Mouse (Mus musculus): ENCODE measurements around the gene Cbr1. TPM values are rescaled to one million over a fixed set of nuclear protein-coding genes. Genes with fewer than 3 reads are reported as not detected.

The Cbr1 gene
- total and polyA plus RNA-seq, 3 experiments = 1.1 to 8.9 (median 1.7) TPM

GRCm38 (mm10) chr16:93585703-93586205 is 19.9 kb upstream of the Cbr1 start:
- no peaks in the 10 kb centered on the region for H3K9me3 ChIP-seq (replicated peaks; ENCODE audit: low read length)
- TF ChIP-seq TBP (conservative IDR thresholded peaks at IDR 0.05; ENCODE audit: low read depth, low read length) (no peak), KAT2A (IDR thresholded peaks at IDR 0.05; ENCODE audit: insufficient replicate concordance, low read length) (no peak)
- H3K4me3 ChIP-seq (replicated peaks in 1 of 3; ENCODE audit: low read depth in 2 of 3, low read length in 2 of 3, poor library complexity in 1 of 3) = no peak overlapping the region
- peaks cover 0 to 33% of the 10 kb centered on the region in 2 experiments; a peak in 2 of 4 replicates for H3K4me1 ChIP-seq (ENCODE audit: control insufficient read depth in 1 of 2, insufficient read depth in 2 of 2)
- no peak for DNase-seq (ENCODE audit: extremely low read depth)
- peaks cover 27 to 67% of the 10 kb centered on the region in 2 experiments for H3K36me3 ChIP-seq (replicated peaks in 1 of 2; ENCODE audit: control insufficient read depth in 1 of 2, insufficient read depth in 1 of 2, low read length in 1 of 2)
- no peak overlapping the region for H3K4me2 ChIP-seq (ENCODE audit: insufficient read depth, low read depth, poor library complexity, severe bottlenecking)
- no peaks in the 10 kb centered on the region for H3K79me2 ChIP-seq (replicated peaks; ENCODE audit: control insufficient read depth, extremely low read depth, insufficient read depth, poor library complexity, severe bottlenecking)
- H3K9ac ChIP-seq (ENCODE audit: insufficient read depth, low read depth) = no peak overlapping the region
- no peak overlapping the region for H3K27ac ChIP-seq (ENCODE audit: insufficient read depth, low read depth)
- in situ Hi-C loops (cut with MboI; ENCODE audit: low pct_ligation_motif_present, low pct_unique_long_range_greater_than_20kb, low sequenced_read_pairs) = no loop called here
- dilution Hi-C loops (cut with MboI; ENCODE audit: extremely low pct_ligation_motif_present, extremely low pct_unique_long_range_greater_than_20kb, low sequenced_read_pairs) = no loop called here
- H3K27me3 ChIP-seq (replicated peaks) = no peaks in the 10 kb centered on the region

GRCm38 (mm10) chr16:93586382-93586781 is 19.3 kb upstream of the Cbr1 start:
- Histone ChIP-seq H3K4me1 (ENCODE audit: control insufficient read depth in 1 of 2, insufficient read depth in 2 of 2) (peaks cover 0 to 28% of the 10 kb centered on the region in 2 experiments; a peak in 2 of 4 replicates), H3K9me3 (replicated peaks; ENCODE audit: low read length) (no peaks in the 10 kb centered on the region), H3K4me2 (ENCODE audit: insufficient read depth, low read depth, poor library complexity, severe bottlenecking) (no peak overlapping the region), H3K27ac (ENCODE audit: insufficient read depth, low read depth) (no peak overlapping the region), H3K27me3 (replicated peaks) (no peaks in the 10 kb centered on the region), H3K79me2 (replicated peaks; ENCODE audit: control insufficient read depth, extremely low read depth, insufficient read depth, poor library complexity, severe bottlenecking) (no peaks in the 10 kb centered on the region), H3K9ac (ENCODE audit: insufficient read depth, low read depth) (no peak overlapping the region), H3K4me3 (replicated peaks in 1 of 3; ENCODE audit: low read depth in 2 of 3, low read length in 2 of 3, poor library complexity in 1 of 3) (no peak overlapping the region), H3K36me3 (replicated peaks in 1 of 2; ENCODE audit: control insufficient read depth in 1 of 2, insufficient read depth in 1 of 2, low read length in 1 of 2) (peaks cover 29 to 70% of the 10 kb centered on the region in 2 experiments)
- TF ChIP-seq TCF12 (IDR thresholded peaks at IDR 0.05; ENCODE audit: low read depth, low read length) = no peak
- TF ChIP-seq CTCF (conservative IDR thresholded peaks at IDR 0.05 in 1 of 2, IDR thresholded peaks at IDR 0.05 in 1 of 2; ENCODE audit: low read depth in 2 of 2, low read length in 2 of 2) = no peak
- TF ChIP-seq ETS1 (conservative IDR thresholded peaks at IDR 0.05; ENCODE audit: low read depth, low read length) = peak; percentile 23; the same call in 1 of the 2 replicates
- DNase-seq (ENCODE audit: extremely low read depth) = peak; percentile 79
- dilution Hi-C loops (cut with MboI; ENCODE audit: extremely low pct_ligation_motif_present, extremely low pct_unique_long_range_greater_than_20kb, low sequenced_read_pairs) = no loop called here
- in situ Hi-C loops (cut with MboI; ENCODE audit: low pct_ligation_motif_present, low pct_unique_long_range_greater_than_20kb, low sequenced_read_pairs) = no loop called here

DNA sequence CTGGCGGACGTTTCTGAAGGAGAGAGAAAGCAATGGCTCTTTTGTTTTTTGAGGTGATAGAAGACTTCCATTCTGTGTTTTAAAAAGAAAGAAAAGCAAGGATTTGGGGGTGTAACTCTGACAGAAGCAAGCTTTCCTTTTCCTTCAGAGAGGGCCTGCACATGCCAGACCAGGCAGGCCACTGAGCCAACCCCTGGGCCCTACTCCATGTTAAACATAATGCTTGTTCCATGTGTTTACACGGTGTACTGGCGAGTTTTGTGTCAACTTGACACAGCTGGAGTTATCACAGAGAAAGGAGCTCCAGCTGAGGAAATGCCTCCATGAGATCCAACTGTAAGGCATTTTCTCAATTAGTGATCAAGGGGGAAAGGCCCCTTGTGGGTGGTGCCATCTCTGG is 17.4 kb upstream of the Cbr1 start:
- H3K9me3 ChIP-seq (replicated peaks; ENCODE audit: low read length) = no peaks in the 10 kb centered on the region
- no peak overlapping the region for H3K4me2 ChIP-seq (ENCODE audit: insufficient read depth, low read depth, poor library complexity, severe bottlenecking)
- no peak overlapping the region for H3K9ac ChIP-seq (ENCODE audit: insufficient read depth, low read depth)
- TF ChIP-seq NRF1 (IDR thresholded peaks at IDR 0.05; ENCODE audit: low read depth, low read length) (no peak), TBP (conservative IDR thresholded peaks at IDR 0.05; ENCODE audit: low read depth, low read length) (no peak), EP300 (IDR thresholded peaks at IDR 0.05; ENCODE audit: low read length) (no peak), UBTF (IDR thresholded peaks at IDR 0.05; ENCODE audit: low read depth, low read length) (no peak), NELFE (IDR thresholded peaks at IDR 0.05; ENCODE audit: low read depth, low read length) (no peak), CTCF (conservative IDR thresholded peaks at IDR 0.05 in 1 of 2, IDR thresholded peaks at IDR 0.05 in 1 of 2; ENCODE audit: low read depth in 2 of 2, low read length in 2 of 2) (no peak)
- H3K27me3 ChIP-seq (replicated peaks) = no peaks in the 10 kb centered on the region
- no peak for DNase-seq (ENCODE audit: extremely low read depth)
- dilution Hi-C loops (cut with MboI; ENCODE audit: extremely low pct_ligation_motif_present, extremely low pct_unique_long_range_greater_than_20kb, low sequenced_read_pairs) = no loop called here
- peaks cover 35 to 84% of the 10 kb centered on the region in 2 experiments for H3K36me3 ChIP-seq (replicated peaks in 1 of 2; ENCODE audit: control insufficient read depth in 1 of 2, insufficient read depth in 1 of 2, low read length in 1 of 2)
- no peak overlapping the region for H3K27ac ChIP-seq (ENCODE audit: insufficient read depth, low read depth)
- in situ Hi-C loops (cut with MboI; ENCODE audit: low pct_ligation_motif_present, low pct_unique_long_range_greater_than_20kb, low sequenced_read_pairs) = no loop called here
- H3K4me3 ChIP-seq (replicated peaks in 1 of 3; ENCODE audit: low read depth in 2 of 3, low read length in 2 of 3, poor library complexity in 1 of 3) = no peak overlapping the region
- H3K79me2 ChIP-seq (replicated peaks; ENCODE audit: control insufficient read depth, extremely low read depth, insufficient read depth, poor library complexity, severe bottlenecking) = no peaks in the 10 kb centered on the region
- H3K4me1 ChIP-seq (ENCODE audit: control insufficient read depth in 1 of 2, insufficient read depth in 2 of 2) = peaks cover 0 to 28% of the 10 kb centered on the region in 2 experiments; a peak in 2 of 4 replicates
